ENCODE assay signal across 15 mouse cellular contexts in the genomic region with DNA sequence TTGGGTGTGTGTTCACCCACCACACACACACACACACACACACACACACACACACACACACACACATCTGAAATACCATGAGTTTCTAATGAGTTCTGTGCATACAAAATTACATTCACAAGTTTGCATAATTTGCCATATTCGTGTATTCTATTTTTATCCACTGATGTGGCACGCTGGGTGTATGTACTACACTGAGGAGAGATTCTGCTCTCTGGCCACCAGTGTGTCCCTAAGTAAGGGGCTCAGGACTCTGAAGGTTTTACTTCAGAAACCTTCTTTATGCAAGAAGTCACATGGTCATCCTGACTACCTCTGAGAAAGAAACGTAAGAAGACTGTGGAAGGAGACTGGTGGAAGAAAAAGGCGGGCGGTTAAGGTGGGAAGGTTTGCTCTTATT.
DNase-seq lines count a peak whose midpoint lies in the region; ATAC-seq and TF ChIP-seq lines count a peak whose summit lies in the region.
"Had no signal": no experiment of that assay in that cellular context is flagged by ENCODE, and none has a peak within 500 bp of the region (broad histone marks: within the 10 kb centered on the region; RNA-seq: fewer than 3 reads in every experiment).

No protein-coding gene starts in this region.

- peak; percentile 21; the same call in 1 of the 2 replicates for ATAC-seq in frontal cortex, adult (ENCODE audit: low TSS enrichment)
- no peak for ATAC-seq in intestine, embryonic 14.5 days (replicated peaks; ENCODE audit: low FRiP score, low TSS enrichment, low read depth)
- ATAC-seq in intestine, embryonic 16.5 days = no peak
- ATAC-seq in forebrain, embryonic 15.5 days (replicated peaks) = peak; percentile 51
- no peak for ATAC-seq in midbrain, postnatal 0 days (ENCODE audit: low FRiP score)
- ATAC-seq: intestine, embryonic 15.5 days; liver, embryonic 12.5 days had no signal

- H3K9me3 ChIP-seq in intestine, embryonic 14.5 days (ENCODE audit: control insufficient read depth, low read length) = no peaks in the 10 kb centered on the region
- no peaks in the 10 kb centered on the region for H3K9me3 ChIP-seq in intestine, embryonic 16.5 days (ENCODE audit: control insufficient read depth, low read length)
- no peaks in the 10 kb centered on the region for H3K9me3 ChIP-seq in forebrain, embryonic 15.5 days
- no peaks in the 10 kb centered on the region for H3K9me3 ChIP-seq in midbrain, postnatal 0 days (ENCODE audit: low read length)
- H3K9me3 ChIP-seq: intestine, embryonic 15.5 days; liver, embryonic 12.5 days had no signal

- H3K4me2 ChIP-seq in intestine, embryonic 14.5 days (ENCODE audit: low read length) = no peak overlapping the region; the same call in 1 of the 2 replicates
- H3K4me2 ChIP-seq in intestine, embryonic 16.5 days (ENCODE audit: low read depth, low read length) = no peak overlapping the region
- H3K4me2 ChIP-seq in forebrain, embryonic 15.5 days (replicated peaks) = peak overlapping the region; percentile 33
- peak overlapping the region; percentile 18; the same call in 1 of the 2 replicates for H3K4me2 ChIP-seq in midbrain, postnatal 0 days (ENCODE audit: low read depth, low read length, poor library complexity, severe bottlenecking)
- H3K4me2 ChIP-seq: intestine, embryonic 15.5 days; liver, embryonic 12.5 days had no signal

- H3K27ac ChIP-seq in intestine, embryonic 14.5 days (ENCODE audit: low read depth) = 0 out of 2 replicates have a peak overlapping the region, but pooled peaks have one; percentile 35
- no peak overlapping the region for H3K27ac ChIP-seq in intestine, embryonic 16.5 days (ENCODE audit: low read length)
- H3K27ac ChIP-seq in forebrain, embryonic 15.5 days (replicated peaks) = peak overlapping the region; percentile 92
- H3K27ac ChIP-seq in midbrain, postnatal 0 days (ENCODE audit: low read depth, low read length) = peak overlapping the region; percentile 48
- H3K27ac ChIP-seq: gastrocnemius, adult 2 months; intestine, embryonic 15.5 days; liver, embryonic 12.5 days had no signal

- no peaks in the 10 kb centered on the region for H3K36me3 ChIP-seq in intestine, embryonic 14.5 days (ENCODE audit: control insufficient read depth, insufficient read depth, low read length)
- no peaks in the 10 kb centered on the region for H3K36me3 ChIP-seq in intestine, embryonic 16.5 days (ENCODE audit: control insufficient read depth, insufficient read depth, low read length)
- no peaks in the 10 kb centered on the region for H3K36me3 ChIP-seq in forebrain, embryonic 15.5 days
- no peaks in the 10 kb centered on the region for H3K36me3 ChIP-seq in midbrain, postnatal 0 days (ENCODE audit: insufficient read depth, low read length)
- H3K36me3 ChIP-seq: intestine, embryonic 15.5 days; liver, embryonic 12.5 days had no signal

- no peak for TF ChIP-seq CTCF in midbrain, postnatal 0 days (IDR thresholded peaks at IDR 0.05)

- H3K4me1 ChIP-seq in intestine, embryonic 14.5 days (replicated peaks; ENCODE audit: control insufficient read depth, insufficient read depth, low read length) = peaks cover 24% of the 10 kb centered on the region
- peaks cover 16% of the 10 kb centered on the region for H3K4me1 ChIP-seq in intestine, embryonic 16.5 days (ENCODE audit: control insufficient read depth, insufficient read depth, low read length)
- peaks cover 85% of the 10 kb centered on the region for H3K4me1 ChIP-seq in forebrain, embryonic 15.5 days
- peaks cover 20% of the 10 kb centered on the region for H3K4me1 ChIP-seq in midbrain, postnatal 0 days (ENCODE audit: insufficient read depth, low read length)
- H3K4me1 ChIP-seq: liver, embryonic 12.5 days had no signal

- H3K9ac ChIP-seq in intestine, embryonic 14.5 days (ENCODE audit: low read length) = no peak overlapping the region
- H3K9ac ChIP-seq in intestine, embryonic 16.5 days (ENCODE audit: low read depth, low read length) = no peak overlapping the region
- H3K9ac ChIP-seq in forebrain, embryonic 15.5 days (replicated peaks) = no peak overlapping the region
- H3K9ac ChIP-seq in midbrain, postnatal 0 days (replicated peaks; ENCODE audit: low read length, poor library complexity, severe bottlenecking) = no peak overlapping the region
- H3K9ac ChIP-seq: intestine, embryonic 15.5 days; liver, embryonic 12.5 days had no signal

- 84% methylated on average over 5 of the region's 5 CpGs for WGBS in intestine, embryonic 14.5 days
- WGBS in intestine, embryonic 16.5 days = 83% methylated on average over 5 of the region's 5 CpGs
- WGBS in forebrain, embryonic 15.5 days = 41% methylated on average over 5 of the region's 5 CpGs
- WGBS in midbrain, postnatal 0 days = 59% methylated on average over 5 of the region's 5 CpGs

- no peaks in the 10 kb centered on the region for H3K27me3 ChIP-seq in intestine, embryonic 14.5 days (replicated peaks; ENCODE audit: control insufficient read depth, insufficient read depth, low read length)
- H3K27me3 ChIP-seq in intestine, embryonic 16.5 days (replicated peaks; ENCODE audit: control insufficient read depth, insufficient read depth, low read length) = no peaks in the 10 kb centered on the region
- H3K27me3 ChIP-seq in forebrain, embryonic 15.5 days = no peaks in the 10 kb centered on the region
- H3K27me3 ChIP-seq in midbrain, postnatal 0 days (ENCODE audit: insufficient read depth, low read length) = no peaks in the 10 kb centered on the region
- H3K27me3 ChIP-seq: intestine, embryonic 15.5 days; liver, embryonic 12.5 days had no signal

- no peak for DNase-seq in frontal cortex, adult 2 months (ENCODE audit: extremely low spot score in 1 of 2, low spot score in 1 of 2)
- no peak for DNase-seq in intestine, embryonic 14.5 days (ENCODE audit: low spot score)
- DNase-seq in midbrain, postnatal 0 days (ENCODE audit: low spot score) = no peak
- no peak for DNase-seq in gastrocnemius, postnatal 4 days (ENCODE audit: low spot score in 2 of 2)
- no peak for DNase-seq in adrenal gland, postnatal 10 days
- DNase-seq: adrenal gland, postnatal 36 days; cerebellum, adult 11 months; gastrocnemius, adult 2 months; lung, postnatal 4 days; thymus, adult 2 months had no signal

- H3K4me3 ChIP-seq in intestine, embryonic 14.5 days (ENCODE audit: low read depth, low read length) = no peak overlapping the region
- H3K4me3 ChIP-seq in intestine, embryonic 16.5 days (ENCODE audit: low read length) = no peak overlapping the region
- no peak overlapping the region for H3K4me3 ChIP-seq in forebrain, embryonic 15.5 days
- no peak overlapping the region for H3K4me3 ChIP-seq in midbrain, postnatal 0 days (ENCODE audit: low read depth, low read length)
- H3K4me3 ChIP-seq: gastrocnemius, adult 2 months; intestine, embryonic 15.5 days; liver, embryonic 12.5 days had no signal

Comparison
In these comparisons a context has a peak if more than half of its experiments do, and no peak if none do; other contexts are left out.
1. ATAC-seq: peak in frontal cortex, adult (single experiment) and forebrain, embryonic 15.5 days (single experiment); none in intestine, embryonic 14.5 days (single experiment), intestine, embryonic 16.5 days (single experiment) and midbrain, postnatal 0 days (single experiment).
2. H3K4me2 ChIP-seq: peak in forebrain, embryonic 15.5 days (single experiment) and midbrain, postnatal 0 days (single experiment); none in intestine, embryonic 14.5 days (single experiment) and intestine, embryonic 16.5 days (single experiment).